Mouse (Mus musculus): ENCODE results near the gene Oas1g.

DNA sequence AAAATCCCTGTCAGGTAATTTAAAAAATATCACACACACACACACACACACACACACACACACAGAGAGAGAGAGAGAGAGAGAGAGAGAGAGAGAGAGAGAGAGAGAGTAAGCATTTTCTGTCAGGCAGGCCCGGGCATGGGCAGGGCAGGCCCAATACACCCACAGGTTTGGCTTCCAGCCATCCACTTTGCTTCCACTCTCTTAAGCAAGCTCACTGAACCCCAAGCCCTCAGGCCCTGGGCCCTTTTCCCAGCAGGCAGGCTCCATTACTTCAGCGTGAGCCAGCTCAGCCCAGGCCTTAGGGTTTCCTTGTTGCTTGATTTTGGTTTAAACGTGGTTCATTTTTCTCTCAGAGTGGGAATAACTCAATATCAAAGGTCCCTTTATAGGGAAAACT, 42.7 kb downstream of the Oas1g start:
- TF ChIP-seq CTCF (conservative IDR thresholded peaks at IDR 0.05 in 1 of 2, IDR thresholded peaks at IDR 0.05 in 1 of 2; ENCODE audit: low read depth in 2 of 2, low read length in 2 of 2) (no peak), USF1 (IDR thresholded peaks at IDR 0.05; ENCODE audit: low read depth, low read length) (no peak), EP300 (IDR thresholded peaks at IDR 0.05; ENCODE audit: low read length) (no peak), POLR2AphosphoS2 (IDR thresholded peaks at IDR 0.05; ENCODE audit: low read depth, low read length) (no peak), SMC3 (IDR thresholded peaks at IDR 0.05; ENCODE audit: low read depth, low read length) (no peak), ELF1 (IDR thresholded peaks at IDR 0.05; ENCODE audit: low read depth, low read length) (no peak), CHD1 (IDR thresholded peaks at IDR 0.05; ENCODE audit: low read depth, low read length) (no peak), RCOR1 (conservative IDR thresholded peaks at IDR 0.05; ENCODE audit: low read depth, low read length) (no peak), POLR2A (IDR thresholded peaks at IDR 0.05; ENCODE audit: low read depth, low read length) (no peak), ETS1 (conservative IDR thresholded peaks at IDR 0.05; ENCODE audit: low read depth, low read length) (no peak), BHLHE40 (IDR thresholded peaks at IDR 0.05; ENCODE audit: low read depth, low read length) (no peak), RAD21 (IDR thresholded peaks at IDR 0.05; ENCODE audit: low read depth, low read length) (no peak)
